Mouse (Mus musculus) heart, postnatal 10 days (tissue): ENCODE measurements around the gene Olfr1085. TPM values are rescaled to one million over a fixed set of nuclear protein-coding genes. Genes with fewer than 3 reads are reported as not detected.
"Not testable (repeated sequence)": the region's sequence is repeated elsewhere in the genome, so short reads cannot be mapped to it uniquely, and the experiment has no call there.

Source experiments
- DNase-seq, 2 experiments: peaks; one replicate each; pipeline ENCODE4 v3.0.0; 2021
- intact Hi-C: fragments of 180-260 bp; cut with DNase I; formaldehyde crosslinking; loops from one replicate; pipeline ENCODE4 v1.15.1; 2025
- total RNA-seq, 2 experiments: library from RNA; stranded (reverse); gene quantifications; 2 replicates each; pipeline ENCODE4 v1.2.3; 2021

Olfr1085 gene
- total RNA-seq: not detected

- intact Hi-C loops: no loop called here
- no peak for DNase-seq
These were observed at the start of gene Olfr1085 for GRCm38 (mm10) chr2:86661919-86662318. Olfr1085 (minus strand) TSS chr2:86662019.

- DNase-seq: no peak
- intact Hi-C loops: no loop called here
These were observed 36.5 kb upstream of the Olfr1085 start, which contains the start of gene Olfr1087 for GRCm38 (mm10) chr2:86698295-86698694. Olfr1087 (minus strand) TSS chr2:86698395.

GRCm38 (mm10) chr2:86679992-86680391, 18.2 kb upstream of the Olfr1085 start, which contains the start of gene Olfr1086:
Olfr1086 (minus strand) TSS chr2:86680092.
- intact Hi-C loops: no loop called here
- no peak for DNase-seq

- intact Hi-C loops, DNase-seq: not testable (repeated sequence)
These were observed 22.2 kb downstream of the Olfr1085 start, which contains the start of gene Olfr1084 for GRCm38 (mm10) chr2:86639625-86640024. Olfr1084 (minus strand) TSS chr2:86639725.

Other genes with a start within 250 kb of the Olfr1085 start
- not detected for gene Olfr1061, start 248.0 kb downstream of the Olfr1085 start, total RNA-seq
- not detected for gene Olfr1062, start 235.3 kb downstream of the Olfr1085 start, total RNA-seq
- gene Olfr1065, start 211.4 kb downstream of the Olfr1085 start, total RNA-seq: not detected
- not detected for gene Olfr1066, start 205.8 kb downstream of the Olfr1085 start, total RNA-seq
- not detected for gene Olfr228, start 174.6 kb downstream of the Olfr1085 start, total RNA-seq
- not detected for gene Olfr1076, start 153.6 kb downstream of the Olfr1085 start, total RNA-seq
- not detected for gene Olfr1079, start 119.5 kb downstream of the Olfr1085 start, total RNA-seq
- gene Olfr1080, start 103.8 kb downstream of the Olfr1085 start, total RNA-seq: not detected
- not detected for gene Olfr1082, start 63.1 kb downstream of the Olfr1085 start, total RNA-seq
- gene Olfr1084, start 22.3 kb downstream of the Olfr1085 start, total RNA-seq: not detected
- not detected for gene Olfr1086, start 18.1 kb upstream of the Olfr1085 start, total RNA-seq
- not detected for gene Olfr1087, start 36.4 kb upstream of the Olfr1085 start, total RNA-seq
- not detected for gene Olfr1089, start 71.7 kb upstream of the Olfr1085 start, total RNA-seq
- gene Olfr1090, start 97.0 kb upstream of the Olfr1085 start, total RNA-seq: not detected
- not detected for gene Olfr1093, start 120.5 kb upstream of the Olfr1085 start, total RNA-seq
- not detected for gene Olfr141, start 148.0 kb upstream of the Olfr1085 start, total RNA-seq
- not detected for gene Olfr1094, start 162.6 kb upstream of the Olfr1085 start, total RNA-seq
- gene Olfr1095, start 189.7 kb upstream of the Olfr1085 start, total RNA-seq: not detected
- not detected for gene Gm13723, start 212.8 kb upstream of the Olfr1085 start, total RNA-seq
- not detected for gene Olfr1097, start 230.2 kb upstream of the Olfr1085 start, total RNA-seq